Mouse (Mus musculus) CH12.LX (cell line): Measurements from ENCODE around the gene Sh3bgrl2. TPM values are rescaled to one million over a fixed set of nuclear protein-coding genes. Genes with fewer than 3 reads are reported as not detected.

Experiments
- DNase-seq: peaks from one replicate; pipeline ENCODE4 v3.0.0-alpha.2; 2013; ENCODE audit errors: extremely low read depth
- H3K27ac ChIP-seq: 2 replicates; pipeline ENCODE4 v1.5.1; 2012; ENCODE audit warnings: low read depth, mild to moderate bottlenecking, control low read depth, moderate library complexity; ENCODE audit not compliant: insufficient read depth
- H3K27me3 ChIP-seq: replicated peaks from 2 replicates; pipeline ENCODE3; 2012; ENCODE audit warnings: inconsistent platforms
- H3K36me3 ChIP-seq, 2 experiments: replicated peaks in 1 of 2; 2 replicates each; pipeline versions ENCODE3 to v1.6.1; 2012; ENCODE audit warnings: inconsistent platforms in 1 of 2, low read length in 1 of 2, mild to moderate bottlenecking in 1 of 2, mixed read lengths in 1 of 2, moderate library complexity in 1 of 2; ENCODE audit not compliant: control insufficient read depth in 1 of 2, insufficient read depth in 1 of 2
- H3K4me1 ChIP-seq, 2 experiments: 2 replicates each; pipeline ENCODE4 v1.6.1; 2012; ENCODE audit warnings: inconsistent platforms in 1 of 2, moderate library complexity in 1 of 2; ENCODE audit not compliant: insufficient read depth in 2 of 2, control insufficient read depth in 1 of 2
- H3K4me2 ChIP-seq: 2 replicates; pipeline ENCODE4 v1.6.1; 2012; ENCODE audit warnings: low read depth, mild to moderate bottlenecking, control low read depth; ENCODE audit not compliant: poor library complexity, insufficient read depth, severe bottlenecking
- H3K4me3 ChIP-seq, 3 experiments: fragments of 150-350 bp in 1 of 3; sonication (generic) in 1 of 3; replicated peaks in 1 of 3; 2 replicates each; pipeline versions ENCODE3 to v1.5.1; 2011 to 2012; ENCODE audit warnings: low read depth in 2 of 3, low read length in 2 of 3, mild to moderate bottlenecking in 2 of 3, moderate library complexity in 2 of 3, control low read depth in 1 of 3, improper control_type of control experiment in 1 of 3, inconsistent platforms in 1 of 3, mixed read lengths in 1 of 3; ENCODE audit not compliant: poor library complexity in 1 of 3
- H3K79me2 ChIP-seq: replicated peaks from 2 replicates; pipeline ENCODE4 v1.6.1; 2012; ENCODE audit warnings: mild to moderate bottlenecking, moderate library complexity; ENCODE audit not compliant: control insufficient read depth, poor library complexity, insufficient read depth, severe bottlenecking; ENCODE audit errors: extremely low read depth
- H3K9ac ChIP-seq: 2 replicates; pipeline ENCODE4 v1.6.1; 2012; ENCODE audit warnings: low read depth, mild to moderate bottlenecking, control low read depth, moderate library complexity; ENCODE audit not compliant: insufficient read depth
- H3K9me3 ChIP-seq: replicated peaks from 2 replicates; pipeline ENCODE3; 2012; ENCODE audit warnings: low read length, inconsistent platforms, mixed read lengths
- CTCF ChIP-seq, 2 experiments: IDR thresholded peaks in 1 of 2; conservative IDR thresholded peaks in 1 of 2; 2 replicates each; pipeline ENCODE4 v1.5.1; 2011 to 2012; ENCODE audit warnings: low read depth in 2 of 2, low read length in 2 of 2, improper control_type of control experiment in 1 of 2, inconsistent platforms in 1 of 2, mild to moderate bottlenecking in 1 of 2, moderate library complexity in 1 of 2
- E2F4 ChIP-seq: IDR thresholded peaks from 2 replicates; pipeline ENCODE4 v1.6.1; 2011; ENCODE audit warnings: low read depth, low read length, improper control_type of control experiment; ENCODE audit not compliant: insufficient replicate concordance
- ETS1 ChIP-seq: conservative IDR thresholded peaks from 2 replicates; pipeline ENCODE4 v1.6.1; 2012; ENCODE audit warnings: low read depth, mild to moderate bottlenecking, inconsistent platforms, low read length, improper control_type of control experiment, moderate library complexity
- GABPA ChIP-seq: IDR thresholded peaks from 2 replicates; pipeline ENCODE4 v1.6.1; 2012; ENCODE audit warnings: low read depth, low read length, improper control_type of control experiment, inconsistent platforms; ENCODE audit not compliant: insufficient replicate concordance
- IRF4 ChIP-seq: IDR thresholded peaks from 2 replicates; pipeline ENCODE4 v1.6.1; 2014; ENCODE audit warnings: low read depth, mild to moderate bottlenecking, inconsistent platforms, low read length, improper control_type of control experiment
- KAT2A ChIP-seq: IDR thresholded peaks from 2 replicates; pipeline ENCODE4 v1.6.1; 2012; ENCODE audit warnings: low read length, improper control_type of control experiment, inconsistent platforms; ENCODE audit not compliant: insufficient replicate concordance
- MAFK ChIP-seq: IDR thresholded peaks from 2 replicates; pipeline ENCODE4 v1.6.1; 2011; ENCODE audit warnings: low read length, improper control_type of control experiment; ENCODE audit not compliant: insufficient replicate concordance
- MAX ChIP-seq: IDR thresholded peaks from 2 replicates; pipeline ENCODE4 v1.6.1; 2011; ENCODE audit warnings: low read length, improper control_type of control experiment
- MEF2A ChIP-seq: IDR thresholded peaks from 2 replicates; pipeline ENCODE4 v1.6.1; 2014; ENCODE audit warnings: low read depth, mild to moderate bottlenecking, inconsistent platforms, low read length, improper control_type of control experiment, borderline replicate concordance
- MXI1 ChIP-seq: IDR thresholded peaks from 2 replicates; pipeline ENCODE4 v1.6.1; 2011; ENCODE audit warnings: mild to moderate bottlenecking, low read depth, low read length, improper control_type of control experiment
- NRF1 ChIP-seq: IDR thresholded peaks from 2 replicates; pipeline ENCODE4 v1.6.1; 2014; ENCODE audit warnings: low read depth, mild to moderate bottlenecking, inconsistent platforms, low read length, improper control_type of control experiment, moderate library complexity
- POLR2A ChIP-seq: IDR thresholded peaks from 2 replicates; pipeline ENCODE4 v1.6.1; 2011; ENCODE audit warnings: low read depth, mild to moderate bottlenecking, improper control_type of control experiment, low read length
- RAD21 ChIP-seq: IDR thresholded peaks from 2 replicates; pipeline ENCODE4 v1.6.1; 2011; ENCODE audit warnings: low read depth, mild to moderate bottlenecking, low read length, improper control_type of control experiment, moderate library complexity
- SMC3 ChIP-seq: IDR thresholded peaks from 2 replicates; pipeline ENCODE4 v1.6.1; 2011; ENCODE audit warnings: low read depth, low read length, improper control_type of control experiment
- UBTF ChIP-seq: IDR thresholded peaks from 2 replicates; pipeline ENCODE4 v1.6.1; 2012; ENCODE audit warnings: low read depth, mild to moderate bottlenecking, inconsistent platforms, low read length, improper control_type of control experiment, moderate library complexity
- USF1 ChIP-seq: IDR thresholded peaks from 2 replicates; pipeline ENCODE4 v1.6.1; 2014; ENCODE audit warnings: low read depth, mild to moderate bottlenecking, inconsistent platforms, low read length, improper control_type of control experiment
- ZC3H11A ChIP-seq: IDR thresholded peaks from 2 replicates; pipeline ENCODE4 v1.6.1; 2012; ENCODE audit warnings: low read depth, mild to moderate bottlenecking, inconsistent platforms, low read length, improper control_type of control experiment
- ZKSCAN1 ChIP-seq: IDR thresholded peaks from 2 replicates; pipeline ENCODE4 v1.6.1; 2012; ENCODE audit warnings: low read depth, inconsistent platforms, low read length, improper control_type of control experiment, borderline replicate concordance
- ZMIZ1 ChIP-seq: IDR thresholded peaks from 2 replicates; pipeline ENCODE4 v1.6.1; 2012; ENCODE audit warnings: low read depth, mild to moderate bottlenecking, inconsistent platforms, low read length, improper control_type of control experiment
- ZNF384 ChIP-seq: IDR thresholded peaks from 2 replicates; pipeline ENCODE4 v1.6.1; 2012; ENCODE audit warnings: low read depth, low read length, improper control_type of control experiment, inconsistent platforms
- dilution Hi-C: fragments of 300-500 bp; cut with MboI; formaldehyde crosslinking; loops from 2 replicates; pipeline ENCODE4 v1.14.3; 2020; ENCODE audit warnings: low sequenced_read_pairs; ENCODE audit not compliant: extremely low pct_unique_long_range_greater_than_20kb, extremely low pct_ligation_motif_present
- in situ Hi-C: fragments of 300-500 bp; cut with MboI; formaldehyde crosslinking; loops from 3 replicates; pipeline ENCODE4 v1.14.3; 2019; ENCODE audit warnings: low sequenced_read_pairs, low pct_ligation_motif_present, low pct_unique_long_range_greater_than_20kb, mixed read lengths
- polyA plus RNA-seq: library from polyadenylated mRNA; unstranded; fragments of >175 nt; gene quantifications from 2 replicates; pipeline ENCODE4 v1.2.1, GENCODE M21; 2012; ENCODE audit warnings: low read depth; ENCODE audit not compliant: insufficient read length
- total RNA-seq, 2 experiments: library from RNA; depleted of rRNA; stranded (reverse); fragments of 300-350 nt in 1 of 2; fragments of >200 nt in 1 of 2; gene quantifications; 2 replicates each; pipeline ENCODE4 v1.2.3; 2012 to 2014

Gene Sh3bgrl2
- total and polyA plus RNA-seq, 3 experiments: 0.04 to 0.27 (median 0.11) TPM

GRCm38 (mm10) chr9:83596646-83597481, 48.7 kb downstream of the Sh3bgrl2 start:
- Histone ChIP-seq H3K9me3 (no peaks in the 10 kb centered on the region), H3K27me3 (no peaks in the 10 kb centered on the region), H3K79me2 (no peaks in the 10 kb centered on the region), H3K4me2 (no peak overlapping the region), H3K9ac (no peak overlapping the region), H3K4me1 (peaks cover 10 to 35% of the 10 kb centered on the region in 2 experiments), H3K4me3 (no peak overlapping the region), H3K36me3 (no peaks in the 10 kb centered on the region), H3K27ac (no peak overlapping the region)
- no peak for TF ChIP-seq USF1
- no peak for TF ChIP-seq NRF1
- TF ChIP-seq CTCF (conservative IDR thresholded peaks at IDR 0.05 in 1 of 2, IDR thresholded peaks at IDR 0.05 in 1 of 2; ENCODE audit: low read depth in 2 of 2, low read length in 2 of 2): no peak
- no peak for TF ChIP-seq MAFK
- no peak for TF ChIP-seq KAT2A
- no peak for TF ChIP-seq RAD21
- TF ChIP-seq ZNF384: no peak
- TF ChIP-seq GABPA: no peak
- TF ChIP-seq E2F4: no peak
- TF ChIP-seq IRF4: no peak
- no peak for TF ChIP-seq MEF2A
- no peak for TF ChIP-seq POLR2A
- no peak for TF ChIP-seq ZC3H11A
- no peak for TF ChIP-seq MXI1
- in situ Hi-C loops (no loop called here), dilution Hi-C loops (no loop called here)
- no peak for DNase-seq

GRCm38 (mm10) chr9:83598047-83598446, 49.9 kb downstream of the Sh3bgrl2 start:
- TF ChIP-seq RAD21 (no peak), UBTF (no peak), MAX (no peak), SMC3 (no peak), NRF1 (no peak), MEF2A (no peak), ETS1 (no peak), ZKSCAN1 (no peak), E2F4 (no peak), CTCF (conservative IDR thresholded peaks at IDR 0.05 in 1 of 2, IDR thresholded peaks at IDR 0.05 in 1 of 2; ENCODE audit: low read depth in 2 of 2, low read length in 2 of 2) (no peak), ZMIZ1 (no peak)
- H3K79me2 ChIP-seq: no peaks in the 10 kb centered on the region
- dilution Hi-C loops: no loop called here

More at GRCm38 (mm10) chr9:83598047-83598446, 49.9 kb downstream of the Sh3bgrl2 start:
- H3K9ac ChIP-seq: no peak overlapping the region
- H3K36me3 ChIP-seq: no peaks in the 10 kb centered on the region
- H3K4me1 ChIP-seq: peaks cover 8 to 35% of the 10 kb centered on the region in 2 experiments
- in situ Hi-C loops: no loop called here
- H3K27me3 ChIP-seq: no peaks in the 10 kb centered on the region
- no peaks in the 10 kb centered on the region for H3K9me3 ChIP-seq
- H3K4me3 ChIP-seq: no peak overlapping the region
- H3K27ac ChIP-seq: no peak overlapping the region
- no peak overlapping the region for H3K4me2 ChIP-seq
- DNase-seq: no peak
